Mouse (Mus musculus) megakaryocyte, adult 5-6 weeks (primary cell): ENCODE results near the gene Ripply3. TPM values are rescaled to one million over a fixed set of nuclear protein-coding genes. Genes with fewer than 3 reads are reported as not detected.

ENCODE experiments used
- ATAC-seq: 2 replicates; pipeline ENCODE4 v1.8.0; 2016; ENCODE audit warnings: mild to moderate bottlenecking, inconsistent platforms; ENCODE audit not compliant: poor library complexity, severe bottlenecking
- total RNA-seq, 2 experiments: library from RNA; stranded (forward) in 1 of 2; stranded (reverse) in 1 of 2; fragments of 153-499, 151-499 nt in 1 of 2; fragments of 221-1000, 200-1000 nt in 1 of 2; gene quantifications; 2 replicates each; pipeline versions ENCODE4 v1.2.3 to v1.2.4; 2015 to 2017

Gene Ripply3
- total RNA-seq, 2 experiments from 2014 or later = not detected

- ATAC-seq = no peak
Measured at GRCm38 (mm10) chr16:94356046-94356445, 27.8 kb downstream of the Ripply3 start.

- ATAC-seq = no peak
Measured at GRCm38 (mm10) chr16:94356776-94357494, 28.7 kb downstream of the Ripply3 start.

GRCm38 (mm10) chr16:94358091-94358490 is 29.9 kb downstream of the Ripply3 start:
- no peak for ATAC-seq

- no peak for ATAC-seq
Measured at GRCm38 (mm10) chr16:94360578-94361350, 32.5 kb downstream of the Ripply3 start.

- ATAC-seq = no peak
Measured at GRCm38 (mm10) chr16:94362174-94362873, 34.1 kb downstream of the Ripply3 start.

GRCm38 (mm10) chr16:94363814-94364213 is 35.6 kb downstream of the Ripply3 start:
- peak; percentile 51; the same call in 1 of the 2 replicates for ATAC-seq

GRCm38 (mm10) chr16:94365435-94365834 is 37.2 kb downstream of the Ripply3 start:
- no peak for ATAC-seq

- ATAC-seq = no peak
Measured at GRCm38 (mm10) chr16:94369596-94370172, 41.5 kb downstream of the Ripply3 start.

- peak; percentile 72 for ATAC-seq
Measured at GRCm38 (mm10) chr16:94370173-94370914, 42.1 kb downstream of the Ripply3 start, which contains the start of gene Ttc3. Gene Ttc3 (plus strand): TSS chr16:94370618.

GRCm38 (mm10) chr16:94370915-94371300 is 42.7 kb downstream of the Ripply3 start:
- ATAC-seq = peak; percentile 77

GRCm38 (mm10) chr16:94371301-94371931 is 43.2 kb downstream of the Ripply3 start, which contains the start of gene Pigp:
Gene Pigp (minus strand): TSS chr16:94371842.
- ATAC-seq = peak; percentile 28; the same call in 1 of the 2 replicates

- no peak for ATAC-seq
Measured at GRCm38 (mm10) chr16:94379386-94379785, 51.2 kb downstream of the Ripply3 start.

- no peak for ATAC-seq
Measured at GRCm38 (mm10) chr16:94383277-94383676, 55.1 kb downstream of the Ripply3 start.

Other genes with a start within 250 kb of the Ripply3 start
- not detected in 2 replicates for gene Sim2, start 243.5 kb upstream of the Ripply3 start, total RNA-seq (2015)
- not detected in 2 replicates for gene Sim2, start 243.5 kb upstream of the Ripply3 start, total RNA-seq (2017)
- gene Hlcs, start 14.8 kb upstream of the Ripply3 start, total RNA-seq (2015) = 22.8 and 25.3 TPM in 2 replicates
- 14.8 and 21.9 TPM in 2 replicates for gene Hlcs, start 14.8 kb upstream of the Ripply3 start, total RNA-seq (2017)
- 12.0 and 19.7 TPM in 2 replicates for gene Ttc3, start 42.2 kb downstream of the Ripply3 start, total RNA-seq (2015)
- 39.3 and 56.6 TPM in 2 replicates for gene Ttc3, start 42.2 kb downstream of the Ripply3 start, total RNA-seq (2017)
- 9.9 and 11.1 TPM in 2 replicates for gene Pigp, start 43.4 kb downstream of the Ripply3 start, total RNA-seq (2015)
- gene Pigp, start 43.4 kb downstream of the Ripply3 start, total RNA-seq (2017) = 4.8 and 10.2 TPM in 2 replicates
- gene Vps26c, start 198.4 kb downstream of the Ripply3 start, total RNA-seq (2015) = 39.2 and 43.3 TPM in 2 replicates
- 45.6 and 46.0 TPM in 2 replicates for gene Vps26c, start 198.4 kb downstream of the Ripply3 start, total RNA-seq (2017)
- 65.9 and 67.4 TPM in 2 replicates for gene Dyrk1a, start 241.6 kb downstream of the Ripply3 start, total RNA-seq (2015)
- 62.2 and 66.8 TPM in 2 replicates for gene Dyrk1a, start 241.6 kb downstream of the Ripply3 start, total RNA-seq (2017)